ENCODE assay signal across 8 mouse cellular contexts in the genomic region with DNA sequence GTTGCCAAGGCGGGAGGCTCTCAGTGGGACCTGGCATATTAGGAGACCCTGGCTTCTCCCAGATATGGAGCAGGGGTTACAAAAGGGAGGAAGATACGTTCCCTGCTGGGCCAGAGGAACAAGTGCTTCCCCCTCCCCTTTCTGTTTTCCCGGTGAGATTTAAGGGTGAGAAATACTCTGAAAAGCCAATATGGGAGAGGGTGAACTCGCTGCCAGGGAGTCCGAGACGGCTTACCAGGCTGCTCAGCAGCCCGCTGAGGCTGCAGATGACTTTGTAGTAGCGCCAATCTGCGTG. TPM values are rescaled to one million over a fixed set of nuclear protein-coding genes. Genes with fewer than 3 reads are reported as not detected.
A peak's percentile ranks its signal among the peaks of the same experiment; 100 is the strongest.
DNase-seq lines count a peak whose midpoint lies in the region; ATAC-seq and TF ChIP-seq lines count a peak whose summit lies in the region.

No protein-coding gene starts in this region.

- no peak for ATAC-seq in embryonic facial prominence, embryonic 14.5 days (ENCODE audit: low read depth)
- ATAC-seq in hindbrain, postnatal 0 days, result no peak
- 0 out of 2 replicates have a peak, but pooled peaks have one; percentile 2 for ATAC-seq in midbrain, embryonic 16.5 days

- intact Hi-C loops in left cerebral cortex, postnatal 4 days (cut with DNase I), result no loop called here

- H3K27ac ChIP-seq in layer of hippocampus, adult 2 months, result peak overlapping the region; percentile 95
- H3K27ac ChIP-seq in embryonic facial prominence, embryonic 14.5 days (replicated peaks; ENCODE audit: low read depth, low read length), result no peak overlapping the region
- H3K27ac ChIP-seq in hindbrain, postnatal 0 days, result peak overlapping the region; percentile 76
- H3K27ac ChIP-seq in midbrain, embryonic 16.5 days (ENCODE audit: low read length), result peak overlapping the region; percentile 61

- H3K4me3 ChIP-seq in layer of hippocampus, adult 2 months, result peak overlapping the region; percentile 38
- peak overlapping the region; percentile 38 for H3K4me3 ChIP-seq in embryonic facial prominence, embryonic 14.5 days (ENCODE audit: low read depth, low read length)
- peak overlapping the region; percentile 25 for H3K4me3 ChIP-seq in hindbrain, postnatal 0 days (ENCODE audit: low read length)
- peak overlapping the region; percentile 29 for H3K4me3 ChIP-seq in midbrain, embryonic 16.5 days (ENCODE audit: low read depth, low read length)

- H3K4me2 ChIP-seq in embryonic facial prominence, embryonic 14.5 days (ENCODE audit: low read depth, low read length), result peak overlapping the region; percentile 79
- peak overlapping the region; percentile 54 for H3K4me2 ChIP-seq in hindbrain, postnatal 0 days (ENCODE audit: low read depth, low read length)
- peak overlapping the region; percentile 59 for H3K4me2 ChIP-seq in midbrain, embryonic 16.5 days (ENCODE audit: low read length)

- peaks cover 23% of the 10 kb centered on the region for H3K4me1 ChIP-seq in embryonic facial prominence, embryonic 14.5 days (ENCODE audit: control insufficient read depth, insufficient read depth, low read length)
- peaks cover 20% of the 10 kb centered on the region for H3K4me1 ChIP-seq in hindbrain, postnatal 0 days (ENCODE audit: insufficient read depth, low read length)
- H3K4me1 ChIP-seq in midbrain, embryonic 16.5 days (ENCODE audit: control insufficient read depth, insufficient read depth, low read length), result peaks cover 20% of the 10 kb centered on the region

- H3K9ac ChIP-seq in embryonic facial prominence, embryonic 14.5 days (ENCODE audit: low read depth, low read length), result peak overlapping the region; percentile 58
- peak overlapping the region; percentile 25 for H3K9ac ChIP-seq in hindbrain, postnatal 0 days (replicated peaks; ENCODE audit: low read length)
- peak overlapping the region; percentile 62; the same call in 1 of the 2 replicates for H3K9ac ChIP-seq in midbrain, embryonic 16.5 days (ENCODE audit: low read depth, low read length)

- no peaks in the 10 kb centered on the region for H3K36me3 ChIP-seq in embryonic facial prominence, embryonic 14.5 days (ENCODE audit: control insufficient read depth, insufficient read depth, low read length)
- H3K36me3 ChIP-seq in hindbrain, postnatal 0 days (ENCODE audit: insufficient read depth, low read length), result no peaks in the 10 kb centered on the region
- H3K36me3 ChIP-seq in midbrain, embryonic 16.5 days (ENCODE audit: control insufficient read depth, insufficient read depth, low read length), result no peaks in the 10 kb centered on the region

- no peak for TF ChIP-seq CTCF in layer of hippocampus, adult 2 months (conservative IDR thresholded peaks at IDR 0.05)
- no peak for TF ChIP-seq CTCF in hindbrain, postnatal 0 days (IDR thresholded peaks at IDR 0.05; ENCODE audit: low read depth)

- H3K9me3 ChIP-seq in embryonic facial prominence, embryonic 14.5 days (ENCODE audit: control insufficient read depth, low read length), result no peaks in the 10 kb centered on the region
- H3K9me3 ChIP-seq in hindbrain, postnatal 0 days (ENCODE audit: low read length), result no peaks in the 10 kb centered on the region
- H3K9me3 ChIP-seq in midbrain, embryonic 16.5 days (replicated peaks; ENCODE audit: control insufficient read depth, low read length, poor library complexity, severe bottlenecking), result no peaks in the 10 kb centered on the region

- 0 out of 2 replicates have a peak, but pooled peaks cover 4% of the 10 kb centered on the region for H3K27me3 ChIP-seq in embryonic facial prominence, embryonic 14.5 days (replicated peaks; ENCODE audit: control insufficient read depth, insufficient read depth, low read length)
- no peaks in the 10 kb centered on the region for H3K27me3 ChIP-seq in hindbrain, postnatal 0 days (ENCODE audit: insufficient read depth, low read length)
- no peaks in the 10 kb centered on the region for H3K27me3 ChIP-seq in midbrain, embryonic 16.5 days (ENCODE audit: control insufficient read depth, insufficient read depth, low read depth, low read length)

- no peak for DNase-seq in layer of hippocampus, adult 2 months (ENCODE audit: low spot score in 2 of 2)
- DNase-seq in layer of hippocampus, adult 9-11 months, result no peak
- DNase-seq in embryonic facial prominence, embryonic 14.5 days (ENCODE audit: low spot score), result no peak
- DNase-seq in hindbrain, postnatal 0 days (ENCODE audit: low spot score), result no peak
- no peak for DNase-seq in urinary bladder, postnatal 10 days (ENCODE audit: low spot score)
- DNase-seq in urinary bladder, postnatal 36 days (ENCODE audit: low spot score in 2 of 2), result no peak
- no peak for DNase-seq in left cerebral cortex, postnatal 4 days

- 6% methylated on average over 9 of the region's 9 CpGs for WGBS in embryonic facial prominence, embryonic 14.5 days
- WGBS in hindbrain, postnatal 0 days, result 9% methylated on average over 9 of the region's 9 CpGs
- WGBS in midbrain, embryonic 16.5 days, result 9% methylated on average over 9 of the region's 9 CpGs

RNA-seq across cellular contexts. Expression of a gene that starts 26.7 kb away (rescaled TPM):
- total RNA-seq in layer of hippocampus, adult 2 months (2021), result 1,000 to 10,000 TPM; 2,133 to 2,202 TPM
- polyA plus RNA-seq in embryonic facial prominence, embryonic 14.5 days (2014; fragmentation: Nextera tagmentation; extraction: Ambion mirVana), result 1,001 and 1,028 TPM in 2 replicates
- total RNA-seq in hindbrain, postnatal 0 days (2014; rRNA removed), result 841 and 932 TPM in 2 replicates
- 3,128 and 3,189 TPM in 2 replicates for polyA plus RNA-seq in hindbrain, postnatal 0 days (2015; fragmentation: Nextera tagmentation; extraction: Ambion mirVana)
- 2,230 and 2,642 TPM in 2 replicates for polyA plus RNA-seq in midbrain, embryonic 16.5 days (2015; fragmentation: Nextera tagmentation; extraction: Ambion mirVana)
- 1,000 to 10,000 TPM; 1,837 to 1,937 TPM for total RNA-seq in left cerebral cortex, postnatal 4 days (2021)

RNA-seq across cellular contexts. Expression of a gene that starts 45.8 kb away (rescaled TPM):
- not detected for total RNA-seq in layer of hippocampus, adult 2 months (2021)
- not detected in 2 replicates for polyA plus RNA-seq in embryonic facial prominence, embryonic 14.5 days (2014; fragmentation: Nextera tagmentation; extraction: Ambion mirVana)
- 0.31 TPM in 1 of 2 replicates, not detected in the other for total RNA-seq in hindbrain, postnatal 0 days (2014; rRNA removed)
- not detected in 2 replicates for polyA plus RNA-seq in hindbrain, postnatal 0 days (2015; fragmentation: Nextera tagmentation; extraction: Ambion mirVana)
- 0.34 TPM in 1 of 2 replicates, not detected in the other for polyA plus RNA-seq in midbrain, embryonic 16.5 days (2015; fragmentation: Nextera tagmentation; extraction: Ambion mirVana)
- total RNA-seq in left cerebral cortex, postnatal 4 days (2021), result not detected
